Mouse (Mus musculus): ENCODE measurements around the gene Kat14. TPM values are rescaled to one million over a fixed set of nuclear protein-coding genes. Genes with fewer than 3 reads are reported as not detected.
"Not testable (repeated sequence)": the region's sequence is repeated elsewhere in the genome, so short reads cannot be mapped to it uniquely, and the experiment has no call there.

Gene Kat14
- total RNA-seq (2017), result 34.7 and 44.2 TPM in 2 replicates

DNA sequence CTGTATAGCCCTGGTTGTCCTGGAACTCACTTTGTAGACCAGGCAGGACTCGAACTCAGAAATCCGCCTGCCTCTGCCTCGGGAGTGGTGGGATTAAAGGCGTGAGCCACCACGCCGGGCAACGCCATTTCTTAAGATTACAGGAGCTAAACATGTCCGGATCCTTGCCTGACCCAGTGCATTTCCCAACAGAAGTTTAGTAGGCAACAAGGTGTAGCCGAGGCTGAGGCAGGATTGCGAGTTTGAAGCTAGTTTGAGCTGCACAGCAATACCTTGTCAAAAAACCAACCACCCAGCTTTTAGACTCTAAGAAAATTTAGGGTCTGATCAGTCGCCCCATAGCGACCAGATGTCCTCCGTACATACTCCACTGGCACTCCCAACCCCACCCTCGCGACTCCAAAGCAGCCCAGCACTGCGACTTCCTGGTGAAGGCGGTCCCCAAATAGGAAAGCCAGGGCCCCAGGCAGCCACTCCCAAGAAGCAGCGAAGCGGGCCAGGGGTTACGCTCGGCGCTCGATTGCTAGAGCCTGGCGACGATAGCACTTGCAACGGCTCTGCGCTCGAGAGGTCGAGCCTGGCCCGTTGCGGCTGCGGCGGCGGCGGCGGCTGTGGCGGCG lies at the start of gene Kat14, which contains the start of gene Pet117:
Kat14 (plus strand) TSS at position 584 of the 620 bp plus-strand sequence.
Pet117 (plus strand) TSS at position 597 of the 620 bp plus-strand sequence.
- ATAC-seq (replicated peaks; ENCODE audit: low read depth, poor library complexity, severe bottlenecking), result peak; percentile 97

DNA sequence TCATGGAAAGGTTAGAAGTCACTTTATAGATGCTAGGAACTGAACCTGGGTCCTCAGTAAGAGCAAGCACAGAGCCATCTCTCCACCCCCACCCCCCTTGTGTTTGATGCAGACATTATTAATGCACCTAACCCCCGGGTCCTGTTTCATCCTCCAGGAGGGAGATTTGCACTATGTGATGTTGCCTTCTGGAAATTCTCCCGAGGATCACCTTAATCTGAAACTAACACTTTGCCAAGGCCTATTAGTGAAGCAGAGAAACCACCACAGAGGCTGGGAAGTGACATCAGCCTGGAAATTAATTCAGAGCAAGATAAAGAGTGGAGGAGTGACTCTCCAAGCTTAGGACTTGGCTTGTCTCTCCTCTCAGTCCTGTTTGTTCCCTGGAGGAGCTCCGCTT lies 44.6 kb upstream of the Kat14 start:
- no peak for ATAC-seq (replicated peaks; ENCODE audit: low read depth, poor library complexity, severe bottlenecking)

DNA sequence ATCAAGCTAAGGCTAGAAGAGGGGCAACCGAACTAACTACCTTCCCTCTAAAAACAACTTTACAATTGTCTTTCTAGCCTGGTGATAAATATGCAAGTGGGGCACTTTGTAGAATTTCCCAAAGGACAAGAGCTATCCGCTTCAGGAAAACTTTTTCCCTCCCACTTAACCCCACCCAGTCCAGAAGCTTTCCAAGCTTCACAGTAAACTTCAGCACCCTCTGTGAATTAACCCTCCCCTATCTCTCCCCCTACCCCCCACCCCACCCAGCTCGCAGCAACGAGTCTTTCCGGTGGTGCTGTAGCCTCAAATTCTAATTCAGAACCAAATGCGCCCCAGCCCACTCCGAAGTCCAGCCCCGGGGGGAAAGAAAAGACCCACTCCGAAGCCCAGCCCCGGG lies 39.3 kb upstream of the Kat14 start:
- ATAC-seq (replicated peaks; ENCODE audit: low read depth, poor library complexity, severe bottlenecking), result no peak

DNA sequence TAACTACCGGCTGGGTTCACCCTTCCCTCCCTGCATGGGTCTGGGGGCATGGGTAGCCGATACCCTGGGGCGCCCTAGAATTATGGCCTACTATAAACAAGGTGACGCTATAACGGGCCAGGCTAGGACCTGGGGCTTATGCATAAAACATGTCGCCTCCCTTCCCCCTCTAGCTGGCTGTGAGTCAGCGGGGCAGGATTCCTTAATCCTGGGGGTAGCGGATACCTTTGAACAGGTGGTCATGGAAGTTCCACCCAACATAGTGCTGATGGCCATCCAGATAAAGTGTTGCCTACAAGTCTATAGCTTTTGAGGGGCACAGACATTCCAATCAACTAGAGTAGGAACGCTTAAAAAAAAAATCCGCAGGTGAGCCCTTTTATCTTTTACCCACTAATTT lies 38.8 kb upstream of the Kat14 start:
- no peak for ATAC-seq (replicated peaks; ENCODE audit: low read depth, poor library complexity, severe bottlenecking)

DNA sequence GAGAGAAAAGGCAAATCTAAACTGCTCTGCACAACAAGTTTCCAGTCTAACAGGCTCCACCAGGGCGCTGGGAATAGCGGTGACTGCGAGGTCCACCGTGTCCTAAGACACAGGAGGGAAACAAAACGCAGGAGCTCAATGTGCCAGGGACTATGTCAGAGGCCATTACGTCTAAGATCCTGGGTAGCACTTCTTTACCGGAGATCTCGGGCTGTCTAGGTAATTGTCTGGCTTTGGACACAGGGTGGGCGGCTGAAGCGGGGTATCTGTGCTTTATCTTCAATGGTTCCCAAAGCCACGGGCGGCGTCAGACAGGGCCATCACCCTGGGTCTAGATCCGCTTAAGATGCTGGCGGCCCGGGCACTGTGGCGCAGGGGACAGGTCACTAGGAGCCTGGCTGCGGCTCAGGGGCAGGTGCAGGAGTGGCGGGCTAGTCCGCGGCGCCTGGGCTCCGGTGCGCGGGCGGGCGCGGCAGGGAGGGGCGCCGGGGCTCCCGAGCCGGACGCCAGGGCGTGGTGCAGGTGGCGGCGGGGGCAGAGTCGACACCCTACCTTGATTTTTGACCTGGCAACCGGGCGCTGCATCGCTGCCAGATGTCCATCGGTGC lies 38.3 kb upstream of the Kat14 start:
- ATAC-seq (replicated peaks; ENCODE audit: low read depth, poor library complexity, severe bottlenecking), result 0 out of 2 replicates have a peak, but pooled peaks have one; percentile 17

DNA sequence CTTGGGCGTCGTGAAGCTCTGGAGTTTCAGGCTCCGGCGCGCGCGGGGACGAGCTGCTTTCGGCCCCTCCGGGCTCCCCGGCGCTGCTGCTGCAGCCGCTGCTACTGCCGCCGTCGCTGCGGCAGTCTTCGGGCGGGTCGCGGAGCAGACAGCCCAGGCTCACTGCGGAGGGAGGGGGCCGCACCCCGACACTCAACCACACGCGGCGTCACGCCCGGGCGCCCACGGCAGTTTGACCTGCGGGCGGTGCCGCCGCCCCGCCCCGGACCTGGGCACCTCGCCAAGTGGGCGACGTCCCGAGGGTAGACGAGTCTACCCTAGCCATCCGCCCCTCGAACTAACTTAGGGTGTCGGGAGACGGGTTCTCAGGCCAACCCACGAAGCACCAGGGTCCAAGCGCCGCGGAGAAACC lies 37.8 kb upstream of the Kat14 start:
- peak; percentile 51 for ATAC-seq (replicated peaks; ENCODE audit: low read depth, poor library complexity, severe bottlenecking)

DNA sequence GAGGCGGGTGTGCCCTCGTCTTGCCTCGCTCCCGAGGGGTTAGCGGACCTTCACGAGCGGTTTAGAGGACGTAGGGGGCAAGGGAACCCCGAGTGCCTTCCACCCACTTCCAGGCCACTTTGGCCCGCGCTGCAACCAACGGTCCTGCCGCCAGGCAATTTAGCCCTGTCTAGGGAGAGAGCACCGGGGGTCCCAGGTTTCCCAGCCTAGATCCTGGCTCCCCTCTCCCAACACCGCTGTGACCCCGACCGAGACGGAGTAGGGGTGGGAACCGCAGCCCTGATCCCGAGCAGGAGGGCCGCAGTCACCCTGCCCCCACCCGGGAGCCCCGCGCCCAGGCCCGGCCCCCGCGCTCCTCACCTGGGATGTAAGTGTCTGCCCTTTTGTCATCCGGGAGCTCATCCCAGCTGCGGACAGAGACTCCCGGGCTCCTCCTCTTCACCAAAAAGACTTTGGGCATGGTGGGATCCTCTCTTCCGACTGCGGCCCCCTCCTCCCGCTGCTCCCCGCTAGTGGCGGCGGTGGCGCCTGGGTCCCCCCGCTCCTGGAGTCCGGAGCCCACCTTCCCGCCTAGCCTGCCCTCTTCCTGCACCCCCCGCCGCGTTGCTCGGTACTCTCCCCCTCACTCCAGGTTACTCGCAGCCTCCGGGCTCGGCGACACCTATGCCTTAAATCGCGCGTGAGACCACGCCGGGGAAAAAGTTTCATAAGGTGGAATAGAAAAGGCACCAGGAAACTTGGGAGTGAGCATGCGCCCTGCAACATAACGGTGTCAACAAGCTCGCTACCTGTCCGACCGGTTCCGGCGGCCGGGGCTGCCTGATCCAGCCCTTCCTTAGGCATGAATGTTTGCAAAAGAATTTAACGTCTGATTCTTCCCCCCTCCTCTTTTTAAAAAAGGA lies 37.1 kb upstream of the Kat14 start, which contains the start of gene Ovol2:
Ovol2 (minus strand) TSS at position 746 of the 902 bp plus-strand sequence.
- peak; percentile 13; the same call in 1 of the 2 replicates for ATAC-seq (replicated peaks; ENCODE audit: low read depth, poor library complexity, severe bottlenecking)

DNA sequence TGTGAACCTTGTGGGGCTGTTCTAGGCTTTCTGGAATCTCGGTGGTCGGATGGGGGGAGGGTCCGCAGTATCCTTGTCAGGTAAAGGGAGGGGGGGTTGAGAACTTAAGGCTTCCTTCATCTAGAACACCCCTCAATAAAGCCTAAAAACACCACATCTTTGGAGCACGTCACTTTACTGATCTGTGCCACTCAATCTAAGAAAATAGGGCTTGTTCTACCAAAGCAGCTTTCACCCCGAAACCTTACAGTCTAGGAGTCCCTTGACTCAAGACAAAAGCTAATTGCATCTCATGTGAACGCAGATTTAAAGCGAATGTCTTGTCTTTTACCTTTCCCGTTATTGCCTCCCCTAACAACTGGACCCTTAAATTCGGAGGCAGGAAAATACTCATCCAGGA lies 36.3 kb upstream of the Kat14 start:
- no peak for ATAC-seq (replicated peaks; ENCODE audit: low read depth, poor library complexity, severe bottlenecking)

DNA sequence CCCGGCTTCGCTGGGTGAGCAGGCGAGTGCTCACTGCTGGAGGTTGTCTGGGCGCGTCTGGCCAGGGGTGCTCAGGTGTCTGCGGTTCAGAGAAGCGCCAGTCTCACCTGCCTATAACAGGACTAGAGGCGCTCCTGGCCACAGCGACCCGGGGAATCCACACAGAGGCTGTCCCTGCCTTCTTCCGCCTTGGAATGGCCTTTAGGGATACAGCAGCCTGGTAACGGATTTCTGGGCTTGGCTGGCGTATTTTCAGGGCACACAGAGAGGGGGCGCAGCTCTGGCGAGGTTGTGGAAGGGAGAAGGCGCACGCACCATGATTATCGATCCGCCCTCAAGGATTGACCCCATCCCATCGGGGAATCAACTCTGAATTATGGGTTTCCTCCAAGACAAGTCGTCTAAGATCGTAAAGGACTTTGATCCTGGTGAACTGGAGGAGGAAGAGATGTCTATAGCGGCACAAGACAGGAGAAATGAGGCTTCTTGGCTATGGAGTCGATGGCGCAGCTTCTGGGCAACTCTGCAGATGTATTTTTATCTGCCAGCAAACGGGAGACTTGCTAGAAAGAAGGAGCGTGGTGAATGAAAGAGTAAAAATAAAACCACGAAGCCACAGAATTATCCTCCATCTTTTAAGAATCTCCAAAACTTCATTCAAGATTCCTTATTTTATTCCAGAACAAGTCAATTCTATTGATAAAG lies 35.5 kb upstream of the Kat14 start:
- ATAC-seq (replicated peaks; ENCODE audit: low read depth, poor library complexity, severe bottlenecking), result peak; percentile 19; the same call in 1 of the 2 replicates

DNA sequence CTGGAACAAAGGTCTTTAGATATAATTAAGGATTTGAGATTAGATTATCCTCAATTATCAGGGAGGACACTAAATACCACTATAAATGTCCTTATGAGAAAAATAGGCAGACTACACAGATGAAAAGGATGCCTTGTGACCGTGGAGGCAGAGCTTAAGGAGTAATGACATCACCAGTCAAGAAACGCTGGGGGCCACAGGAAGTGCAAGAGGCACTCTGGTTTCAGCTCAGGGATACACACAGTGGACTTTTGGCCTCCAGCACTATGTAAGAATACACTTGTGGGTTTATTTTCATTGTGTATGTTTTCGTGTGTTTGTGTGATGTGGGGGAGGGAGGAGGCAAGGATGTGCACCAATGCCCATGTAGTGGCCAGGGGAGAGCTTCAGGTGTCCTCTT lies 31.6 kb upstream of the Kat14 start:
- ATAC-seq (replicated peaks; ENCODE audit: low read depth, poor library complexity, severe bottlenecking), result peak; percentile 57

DNA sequence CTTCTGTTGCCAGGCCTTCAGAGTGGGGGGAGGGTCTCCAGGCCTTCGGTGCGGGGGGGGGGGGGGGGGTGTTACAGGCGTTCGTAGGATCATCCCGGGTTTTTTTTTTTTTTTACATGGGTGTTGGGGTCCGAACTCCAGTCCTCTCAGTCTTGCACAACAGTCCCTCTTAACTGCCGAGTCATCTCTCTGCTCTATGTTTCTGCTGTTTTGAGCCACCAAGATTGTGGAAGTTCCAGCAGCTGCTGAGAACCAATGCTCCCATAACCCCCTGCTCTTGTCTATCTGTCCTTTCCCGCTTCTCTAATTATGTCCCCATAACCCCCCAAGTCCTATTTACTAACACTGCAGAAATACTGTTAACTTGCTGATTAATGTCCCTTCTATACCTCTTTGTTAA lies 31.1 kb upstream of the Kat14 start:
- peak; percentile 84 for ATAC-seq (replicated peaks; ENCODE audit: low read depth, poor library complexity, severe bottlenecking)

DNA sequence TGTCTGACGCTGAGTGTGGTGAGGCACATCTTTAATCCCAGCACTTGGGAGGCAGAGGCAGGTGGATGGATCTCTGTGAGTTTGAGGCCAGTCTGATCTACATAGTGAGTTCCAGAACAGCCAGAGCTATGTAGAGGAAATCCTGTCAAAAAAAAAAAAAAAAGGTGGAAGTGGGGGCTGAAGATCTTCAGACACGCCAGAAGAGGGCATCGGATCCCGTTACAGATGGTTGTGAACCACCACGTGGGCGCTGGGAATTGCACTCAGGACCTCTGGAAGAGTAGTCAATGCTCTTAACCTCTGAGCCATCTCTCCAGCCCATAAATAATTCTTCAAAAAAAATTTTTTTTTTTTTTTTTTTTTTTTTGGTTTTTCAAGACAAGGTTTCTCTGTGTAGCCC lies 30.6 kb upstream of the Kat14 start:
- ATAC-seq (replicated peaks; ENCODE audit: low read depth, poor library complexity, severe bottlenecking), result not testable (repeated sequence)

DNA sequence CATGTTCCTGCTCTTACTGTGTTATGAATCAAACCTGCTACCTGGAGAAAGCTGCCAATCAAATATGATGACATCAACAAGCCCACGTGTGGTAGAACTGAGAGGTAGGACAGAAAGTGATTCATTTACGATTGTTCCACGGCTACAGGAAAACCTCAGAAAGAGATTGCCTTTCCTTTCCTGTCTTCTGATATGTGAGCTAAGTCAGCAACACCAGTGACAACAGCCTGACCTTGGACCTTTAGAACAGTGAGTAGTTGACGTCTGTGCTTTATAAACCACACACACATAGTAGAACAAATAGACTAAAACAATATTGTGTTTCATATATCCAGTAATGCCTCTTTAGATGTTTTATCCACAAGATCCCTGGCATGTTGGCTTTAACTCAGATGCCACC lies 25.6 kb upstream of the Kat14 start:
- no peak for ATAC-seq (replicated peaks; ENCODE audit: low read depth, poor library complexity, severe bottlenecking)

DNA sequence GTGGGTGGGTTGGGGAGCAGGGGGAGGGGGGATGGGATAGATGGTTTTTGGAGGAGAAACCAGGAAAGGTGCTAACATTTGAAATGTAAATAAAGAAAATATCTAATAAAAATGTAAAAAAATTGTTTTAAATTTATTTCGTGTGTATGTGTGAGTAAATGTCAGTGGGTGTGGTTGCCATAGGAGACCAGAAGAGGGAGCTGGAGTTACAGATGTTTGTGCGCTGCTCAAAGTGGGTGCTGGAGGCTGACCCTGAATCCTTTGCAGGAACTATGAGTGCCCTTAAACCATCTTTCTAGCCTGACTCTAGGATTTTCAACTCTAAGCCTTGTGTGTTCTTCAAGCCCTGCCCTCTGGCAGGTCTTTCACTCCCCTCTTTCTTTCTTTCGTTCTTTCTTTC lies 20.3 kb upstream of the Kat14 start:
- peak; percentile 72 for ATAC-seq (replicated peaks; ENCODE audit: low read depth, poor library complexity, severe bottlenecking)

DNA sequence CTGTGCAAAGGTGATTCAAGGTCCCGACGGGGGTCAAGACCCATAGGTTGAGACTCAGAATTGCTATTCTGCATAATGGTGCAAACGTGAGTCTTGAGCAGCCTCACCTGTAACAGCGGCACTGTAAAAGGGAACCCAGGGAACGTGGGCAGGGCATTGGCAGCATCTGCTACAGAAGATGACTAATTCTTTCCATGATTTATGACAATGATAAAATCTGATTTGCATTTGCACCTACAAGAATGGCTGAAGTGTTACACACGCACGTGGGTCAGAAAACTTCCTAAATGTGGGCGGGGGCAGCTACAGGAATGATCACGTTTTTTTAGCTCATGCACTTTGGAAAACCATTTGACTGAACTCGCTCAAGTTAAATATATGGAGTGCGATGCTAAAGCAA lies 15.9 kb upstream of the Kat14 start:
- no peak for ATAC-seq (replicated peaks; ENCODE audit: low read depth, poor library complexity, severe bottlenecking)

DNA sequence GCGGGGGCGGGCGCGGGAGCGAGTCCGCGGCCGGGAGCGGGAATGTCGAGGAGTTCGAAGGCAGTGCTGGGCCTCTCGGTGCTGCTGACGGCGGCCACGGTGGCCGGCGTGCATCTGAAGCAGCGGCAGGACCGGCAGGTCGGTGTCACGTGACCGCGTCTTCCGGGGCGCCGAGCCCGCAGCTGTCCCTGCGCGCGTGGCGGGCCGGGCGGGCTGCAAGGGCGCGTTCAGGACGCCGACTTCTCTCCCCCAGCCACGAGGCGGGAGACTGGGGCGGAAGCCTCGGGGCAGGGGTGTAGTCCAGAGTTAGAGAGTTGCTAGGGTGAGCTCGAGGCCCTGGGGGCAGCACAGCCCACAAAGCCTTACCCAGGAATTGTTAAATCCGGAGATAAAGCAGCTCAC lies 238 bp downstream of the Kat14 start:
- peak; percentile 66 for ATAC-seq (replicated peaks; ENCODE audit: low read depth, poor library complexity, severe bottlenecking)

DNA sequence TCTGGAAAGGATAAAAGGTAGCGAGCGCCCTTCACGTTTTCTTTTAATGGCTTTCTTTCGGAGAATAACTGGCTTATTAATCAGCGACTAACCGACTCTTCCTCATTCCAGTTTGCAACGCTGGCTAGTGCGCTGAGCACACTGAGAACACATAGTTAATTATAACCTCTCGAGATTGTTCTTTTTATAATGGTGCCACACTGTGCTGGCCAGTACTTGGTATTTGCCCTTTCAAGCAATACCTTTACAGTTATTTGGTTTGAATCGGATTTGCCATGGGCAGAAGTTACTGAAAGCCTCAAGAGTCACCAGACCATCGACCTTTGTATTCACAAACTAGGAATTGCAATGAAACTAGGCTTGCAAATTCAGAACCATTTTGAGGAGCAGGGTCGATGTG lies 728 bp downstream of the Kat14 start:
- peak; percentile 13 for ATAC-seq (replicated peaks; ENCODE audit: low read depth, poor library complexity, severe bottlenecking)

DNA sequence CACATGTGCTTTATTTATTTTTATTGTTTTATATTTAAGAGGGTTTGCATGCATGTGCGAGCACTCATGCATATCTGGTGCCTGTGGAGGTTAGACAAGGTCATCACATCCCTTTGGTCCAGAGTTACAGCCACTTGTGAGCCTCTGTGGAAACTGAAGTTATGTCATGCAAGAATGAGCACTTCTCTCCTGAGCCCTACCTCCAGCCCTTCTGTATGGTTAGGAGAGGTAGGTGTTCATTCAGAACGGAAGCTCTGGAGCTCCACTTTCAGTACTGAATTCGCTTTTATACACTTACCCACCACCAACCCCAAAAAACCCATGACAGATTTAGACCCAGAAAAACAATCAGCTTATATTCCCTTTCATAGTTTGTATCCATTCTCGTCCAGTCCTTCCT lies 2.8 kb downstream of the Kat14 start:
- ATAC-seq (replicated peaks; ENCODE audit: low read depth, poor library complexity, severe bottlenecking), result no peak

DNA sequence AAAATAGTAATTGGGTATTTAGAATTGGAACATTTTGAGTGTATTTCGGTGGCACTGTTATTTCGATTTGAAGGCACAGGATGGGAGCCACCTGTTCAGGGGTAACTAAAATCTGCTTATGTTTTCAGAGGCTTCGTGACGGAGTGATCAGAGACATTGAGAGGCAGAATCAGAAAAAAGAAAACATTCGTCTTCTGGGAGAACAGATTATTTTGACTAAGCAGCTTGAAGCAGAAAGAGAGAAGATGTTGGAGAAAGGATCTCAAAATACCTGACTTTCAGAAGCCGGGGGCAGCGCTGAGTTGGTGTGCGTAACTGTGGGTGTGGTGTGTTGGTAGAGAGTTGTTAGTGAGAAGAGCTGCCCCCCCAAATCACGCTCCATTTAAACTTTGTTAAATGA lies 4.3 kb downstream of the Kat14 start:
- ATAC-seq (replicated peaks; ENCODE audit: low read depth, poor library complexity, severe bottlenecking), result no peak

DNA sequence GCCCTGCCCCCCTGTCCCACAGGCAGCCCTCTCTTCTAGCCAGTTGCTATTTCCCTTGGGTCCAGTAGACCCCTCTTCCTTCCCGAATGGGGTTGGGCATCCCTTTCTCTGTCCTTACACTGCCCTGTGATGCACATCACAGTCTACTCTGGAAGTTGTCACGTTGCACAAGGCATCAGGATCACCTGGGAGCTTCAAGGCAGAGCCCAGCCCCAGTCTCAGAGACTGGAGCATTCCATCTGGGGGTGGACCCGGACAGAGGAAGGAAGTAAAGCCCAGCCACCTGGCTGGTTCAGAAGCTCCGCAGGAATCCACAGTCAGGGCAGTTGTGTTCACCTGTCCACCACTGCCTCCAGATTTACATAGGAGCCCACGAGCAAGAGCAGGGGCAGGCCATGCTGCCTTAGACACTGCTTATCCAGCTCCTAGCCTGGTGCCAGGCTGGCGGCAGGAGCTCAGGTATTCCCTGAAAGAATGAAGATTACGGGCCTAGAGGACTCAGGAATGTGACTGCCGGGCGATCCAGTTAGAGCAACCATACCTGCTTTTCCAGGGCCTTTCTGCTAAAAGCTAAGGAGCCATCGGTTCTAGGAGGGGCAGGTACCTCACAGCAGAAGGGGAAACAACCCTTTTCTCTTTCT lies 6.4 kb downstream of the Kat14 start:
- ATAC-seq (replicated peaks; ENCODE audit: low read depth, poor library complexity, severe bottlenecking), result no peak

Data from common myeloid progenitor, adult 5-6 weeks (primary cell).